Mouse (Mus musculus) hindbrain, embryonic 12.5 days (tissue): ENCODE data around the gene Txndc12. TPM values are rescaled to one million over a fixed set of nuclear protein-coding genes. Genes with fewer than 3 reads are reported as not detected.
A peak's percentile ranks its signal among the peaks of the same experiment; 100 is the strongest.

Source experiments
- ATAC-seq: fragments of 200-750 bp; cut with Nextera tagmentation; 2 replicates; pipeline ENCODE4 v1.8.0; 2017; ENCODE audit warnings: moderate TSS enrichment; ENCODE audit not compliant: low FRiP score
- H3K27ac ChIP-seq: fragments of 300-500 bp; sonication (generic); 2 replicates; pipeline ENCODE4 v1.5.1; 2016; ENCODE audit warnings: mild to moderate bottlenecking
- H3K27me3 ChIP-seq: fragments of 300-500 bp; sonication (generic); 2 replicates; pipeline ENCODE4 v1.6.1; 2016; ENCODE audit warnings: mild to moderate bottlenecking
- H3K36me3 ChIP-seq: fragments of 300-500 bp; sonication (generic); 2 replicates; pipeline ENCODE4 v1.6.1; 2016; ENCODE audit warnings: mild to moderate bottlenecking
- H3K4me1 ChIP-seq: fragments of 300-500 bp; sonication (generic); 2 replicates; pipeline ENCODE4 v1.6.1; 2016
- H3K4me2 ChIP-seq: fragments of 300-500 bp; sonication (generic); replicated peaks from 2 replicates; pipeline ENCODE4 v1.6.1; 2016; ENCODE audit warnings: mild to moderate bottlenecking
- H3K4me3 ChIP-seq: fragments of 300-500 bp; sonication (generic); 2 replicates; pipeline ENCODE4 v1.5.1; 2016; ENCODE audit warnings: mild to moderate bottlenecking
- H3K9ac ChIP-seq: fragments of 300-500 bp; sonication (generic); 2 replicates; pipeline ENCODE4 v1.6.1; 2016; ENCODE audit warnings: mild to moderate bottlenecking, moderate library complexity
- H3K9me3 ChIP-seq: fragments of 300-500 bp; sonication (generic); replicated peaks from 2 replicates; pipeline ENCODE4 v1.6.1; 2016; ENCODE audit warnings: mild to moderate bottlenecking
- WGBS: fragments of 180-500 bp; shearing (Covaris S2); methylation state at CpG from one replicate; pipeline ENCODE4 v1.1.7; 2016; 5-methylcytosine and 5-hydroxymethylcytosine counted together
- polyA plus RNA-seq: library from polyadenylated mRNA; unstranded; fragments of >200 nt; fragmentation: Nextera tagmentation; extraction: Ambion mirVana; gene quantifications from 2 replicates; pipeline ENCODE4 v1.2.1, GENCODE M21; 2016

The Txndc12 gene
- polyA plus RNA-seq, 1 experiment from 2014 or later = 97.2 TPM

DNA sequence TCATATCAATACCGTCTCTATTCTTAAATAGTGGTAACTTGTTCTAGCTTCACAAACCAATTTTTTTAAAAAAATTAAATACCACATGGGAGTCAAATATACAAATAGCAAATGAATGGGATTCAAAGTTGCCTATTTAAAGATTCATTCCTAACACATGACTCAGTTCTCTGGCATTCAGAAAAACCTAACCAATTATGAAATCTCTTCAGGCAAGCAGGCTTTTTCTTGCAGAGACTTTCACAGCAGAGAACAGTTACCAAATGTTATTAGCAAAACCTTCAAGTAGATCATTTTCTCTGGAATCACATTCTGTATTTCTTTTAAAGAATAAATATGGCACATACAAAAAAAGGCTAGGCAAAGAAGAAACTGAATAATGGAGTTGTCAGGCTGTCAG is 3.7 kb upstream of the Txndc12 start:
- no peak overlapping the region for H3K4me3 ChIP-seq
- H3K4me2 ChIP-seq = 0 out of 2 replicates have a peak overlapping the region, but pooled peaks have one; percentile 84
- H3K9ac ChIP-seq = no peak overlapping the region
- H3K27me3 ChIP-seq = no peaks in the 10 kb centered on the region
- no peak overlapping the region for H3K27ac ChIP-seq
- WGBS = 78% methylated on average over 1 of the region's 1 CpGs
- H3K36me3 ChIP-seq = peaks cover 27% of the 10 kb centered on the region
- H3K4me1 ChIP-seq = peaks cover 20% of the 10 kb centered on the region
- no peak for ATAC-seq
- no peaks in the 10 kb centered on the region for H3K9me3 ChIP-seq

DNA sequence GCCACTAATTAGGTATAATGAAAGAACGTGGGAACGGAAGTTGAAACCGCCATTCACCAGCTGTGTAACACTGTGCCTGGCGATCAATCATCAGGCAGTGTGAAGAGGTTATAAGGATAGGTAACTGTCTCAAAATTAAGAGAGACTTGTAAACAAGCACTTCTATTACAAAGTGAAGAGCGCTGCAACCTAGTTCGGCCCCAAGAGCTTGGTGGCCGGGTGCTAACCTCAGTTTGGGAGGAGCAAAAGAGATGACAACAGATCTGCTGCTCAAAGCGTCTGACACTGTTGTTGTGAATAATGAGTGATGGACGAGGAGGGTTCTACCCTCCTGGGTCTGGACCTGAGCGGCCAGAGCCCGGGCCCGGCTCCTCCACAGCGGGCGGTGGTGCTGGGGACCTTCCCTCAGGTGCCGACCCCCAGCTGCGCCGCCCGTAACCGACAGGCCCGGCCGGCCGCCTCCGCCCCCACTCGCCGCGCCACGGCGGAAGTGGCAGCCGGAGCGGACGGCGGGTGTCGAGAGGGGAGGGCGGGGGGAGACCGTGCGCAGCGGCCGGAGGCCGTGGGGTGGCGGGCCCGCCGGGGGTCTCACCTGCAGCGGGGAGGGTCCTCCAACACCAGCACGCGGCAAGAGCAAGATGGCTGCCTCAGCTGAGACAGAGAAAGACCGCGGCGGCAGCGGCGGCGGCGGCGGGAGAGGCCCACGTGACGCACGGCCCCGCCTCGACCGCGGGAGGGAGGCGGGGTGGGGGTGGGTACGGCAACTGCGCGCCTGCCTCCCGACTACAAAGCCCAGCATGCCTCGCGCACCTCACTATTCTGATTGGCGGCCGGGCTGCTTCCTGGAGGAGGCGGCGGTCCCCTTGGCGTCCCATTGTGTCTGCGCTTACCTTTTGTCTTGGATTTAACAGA is 1.2 kb upstream of the Txndc12 start, which contains the start of gene Btf3l4:
TSS of gene Btf3l4 (minus strand) at position 699 of the 912 bp plus-strand sequence.
- peak within 1 kb of the TSS; percentile 99 for H3K27ac ChIP-seq
- under 1% methylated on average over 55 of the region's 73 CpGs for WGBS
- no peaks in the 10 kb centered on the region for H3K9me3 ChIP-seq
- H3K4me2 ChIP-seq = peak within 1 kb of the TSS; percentile 84
- H3K36me3 ChIP-seq = peaks cover 14% of the 10 kb centered on the region
- peak; percentile 94 for ATAC-seq
- H3K27me3 ChIP-seq = no peaks in the 10 kb centered on the region
- H3K9ac ChIP-seq = peak within 1 kb of the TSS; percentile 97
- H3K4me3 ChIP-seq = peak within 1 kb of the TSS; percentile 88
- H3K4me1 ChIP-seq = peaks cover 32% of the 10 kb centered on the region

DNA sequence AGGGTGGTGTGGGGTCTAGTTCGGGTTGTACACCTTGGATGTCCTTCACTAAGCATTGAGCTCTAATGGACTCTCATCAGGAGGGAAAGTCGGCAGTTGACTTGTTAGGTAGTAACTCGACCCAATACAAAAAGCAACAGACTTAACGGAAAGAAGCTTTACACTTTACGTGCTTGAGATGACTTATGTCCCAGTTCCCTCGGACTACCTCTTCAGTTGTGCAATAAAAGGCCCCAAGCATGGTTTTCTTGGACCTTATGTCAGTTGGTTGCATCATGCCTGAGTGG is 630 bp upstream of the Txndc12 start:
- ATAC-seq = no peak
- Histone ChIP-seq H3K4me1 (peaks cover 32% of the 10 kb centered on the region), H3K9ac (peak overlapping the region; percentile 97), H3K27me3 (no peaks in the 10 kb centered on the region), H3K27ac (peak overlapping the region; percentile 99), H3K36me3 (peaks cover 17% of the 10 kb centered on the region), H3K4me3 (peak overlapping the region; percentile 88), H3K4me2 (peak overlapping the region; percentile 84), H3K9me3 (no peaks in the 10 kb centered on the region)
- WGBS = 0% methylated on average over 6 of the region's 6 CpGs

DNA sequence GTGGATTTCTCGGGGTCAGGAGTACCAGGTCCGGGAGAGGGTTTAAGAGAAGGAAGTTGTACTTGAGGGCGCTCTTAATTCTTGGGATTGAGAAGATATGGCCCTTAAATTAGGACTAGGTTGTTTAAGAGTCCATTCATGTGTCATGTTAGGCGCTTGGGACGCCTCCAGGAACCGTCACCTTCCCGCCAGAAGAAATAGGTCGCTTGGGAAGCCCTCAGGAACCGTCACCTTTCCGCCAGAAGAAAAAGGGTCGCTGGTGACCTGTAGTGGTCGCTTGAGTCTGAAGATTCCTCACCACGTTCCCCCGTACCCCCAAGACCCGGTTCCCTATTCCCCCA is 540 bp downstream of the Txndc12 start:
- under 1% methylated on average over 15 of the region's 15 CpGs for WGBS
- no peaks in the 10 kb centered on the region for H3K27me3 ChIP-seq
- H3K9ac ChIP-seq = peak overlapping the region; percentile 72
- H3K36me3 ChIP-seq = peaks cover 9% of the 10 kb centered on the region
- H3K4me2 ChIP-seq = peak overlapping the region; percentile 84
- H3K9me3 ChIP-seq = no peaks in the 10 kb centered on the region
- no peak for ATAC-seq
- H3K4me1 ChIP-seq = peaks cover 32% of the 10 kb centered on the region
- peak overlapping the region; percentile 99 for H3K27ac ChIP-seq
- peak overlapping the region; percentile 88 for H3K4me3 ChIP-seq

- H3K27me3 ChIP-seq = no peaks in the 10 kb centered on the region
- peak overlapping the region; percentile 72 for H3K9ac ChIP-seq
- H3K4me2 ChIP-seq = peak overlapping the region; percentile 84
- WGBS = 73% methylated on average over 3 of the region's 3 CpGs
- H3K9me3 ChIP-seq = no peaks in the 10 kb centered on the region
- H3K4me3 ChIP-seq = peak overlapping the region; percentile 88
- peaks cover 4% of the 10 kb centered on the region; the same call in 1 of the 2 replicates for H3K36me3 ChIP-seq
- peak overlapping the region; percentile 99; the same call in 1 of the 2 replicates for H3K27ac ChIP-seq
- H3K4me1 ChIP-seq = peaks cover 32% of the 10 kb centered on the region
- no peak for ATAC-seq
Observed at GRCm38 (mm10) chr4:108835496-108835895, 1.1 kb downstream of the Txndc12 start.

- no peak overlapping the region for H3K4me2 ChIP-seq
- no peaks in the 10 kb centered on the region for H3K9me3 ChIP-seq
- 92% methylated on average over 4 of the region's 4 CpGs for WGBS
- no peak for ATAC-seq
- peaks cover 18% of the 10 kb centered on the region for H3K4me1 ChIP-seq
- H3K9ac ChIP-seq = no peak overlapping the region
- peaks cover 4% of the 10 kb centered on the region; the same call in 1 of the 2 replicates for H3K36me3 ChIP-seq
- no peak overlapping the region for H3K27ac ChIP-seq
- H3K4me3 ChIP-seq = no peak overlapping the region
- H3K27me3 ChIP-seq = no peaks in the 10 kb centered on the region
Observed at GRCm38 (mm10) chr4:108838031-108838430, 3.6 kb downstream of the Txndc12 start.

DNA sequence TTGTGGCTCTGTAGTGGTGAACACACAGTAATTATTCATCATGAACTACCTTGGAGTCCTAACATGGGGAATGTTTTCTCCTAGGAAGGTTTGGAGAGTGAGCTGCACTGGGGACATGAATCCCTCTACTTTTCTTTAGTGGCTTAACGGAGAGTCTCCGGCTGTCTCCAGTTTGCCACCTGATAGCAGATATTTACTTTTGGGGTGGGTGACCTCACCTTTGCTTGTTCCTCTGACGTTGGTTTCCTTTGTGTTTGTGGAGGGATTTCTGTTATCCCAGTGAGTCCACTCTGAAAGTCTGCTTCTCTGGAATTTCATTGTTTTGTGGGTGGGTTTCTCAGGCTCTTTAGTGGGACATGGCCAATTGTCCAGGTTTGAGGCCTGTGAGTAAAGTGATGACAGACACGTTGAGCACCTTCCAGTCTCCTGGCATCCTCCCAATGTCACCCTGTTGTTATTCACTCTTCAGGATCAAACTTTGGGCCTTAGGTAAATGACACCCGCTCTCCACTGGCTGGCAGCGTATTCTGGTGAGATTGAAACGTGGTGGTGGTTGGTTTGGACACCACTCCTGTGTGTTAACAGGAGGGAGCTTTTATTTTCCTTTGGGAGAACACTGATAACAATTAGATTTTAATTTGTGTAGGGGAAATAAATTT is 7.6 kb downstream of the Txndc12 start:
- 92% methylated on average over 7 of the region's 7 CpGs for WGBS
- Histone ChIP-seq H3K9me3 (no peaks in the 10 kb centered on the region), H3K27ac (no peak overlapping the region), H3K9ac (no peak overlapping the region), H3K36me3 (peaks cover 4% of the 10 kb centered on the region; the same call in 1 of the 2 replicates), H3K4me3 (no peak overlapping the region), H3K4me2 (no peak overlapping the region), H3K4me1 (0 out of 2 replicates have a peak, but pooled peaks cover 1% of the 10 kb centered on the region), H3K27me3 (no peaks in the 10 kb centered on the region)
- ATAC-seq = no peak

DNA sequence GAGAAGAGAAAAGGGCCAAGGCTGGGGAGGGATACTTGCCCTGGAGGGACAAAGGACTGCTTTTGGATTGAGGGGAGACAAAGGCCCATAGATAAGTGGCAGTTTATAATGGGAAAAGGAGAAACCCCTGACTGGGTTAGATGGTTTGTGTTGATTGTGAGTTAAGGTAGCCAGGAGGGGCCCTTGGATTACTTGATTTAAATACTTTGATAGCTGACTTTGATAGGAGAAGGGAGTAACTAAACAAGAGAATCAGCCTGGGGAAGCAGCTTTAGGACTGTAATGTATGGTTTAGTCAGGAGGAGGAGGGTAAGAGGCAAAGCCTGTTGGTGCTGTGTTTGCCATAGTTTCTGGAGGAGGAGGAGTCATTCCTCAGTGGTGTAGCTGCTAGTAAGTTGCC is 8.9 kb downstream of the Txndc12 start:
- no peaks in the 10 kb centered on the region for H3K9me3 ChIP-seq
- no peaks in the 10 kb centered on the region for H3K27me3 ChIP-seq
- no peak overlapping the region for H3K4me3 ChIP-seq
- H3K4me1 ChIP-seq = peaks cover 3% of the 10 kb centered on the region
- H3K27ac ChIP-seq = no peak overlapping the region
- no peak for ATAC-seq
- H3K9ac ChIP-seq = no peak overlapping the region
- H3K36me3 ChIP-seq = peaks cover 1% of the 10 kb centered on the region; the same call in 1 of the 2 replicates
- H3K4me2 ChIP-seq = no peak overlapping the region

DNA sequence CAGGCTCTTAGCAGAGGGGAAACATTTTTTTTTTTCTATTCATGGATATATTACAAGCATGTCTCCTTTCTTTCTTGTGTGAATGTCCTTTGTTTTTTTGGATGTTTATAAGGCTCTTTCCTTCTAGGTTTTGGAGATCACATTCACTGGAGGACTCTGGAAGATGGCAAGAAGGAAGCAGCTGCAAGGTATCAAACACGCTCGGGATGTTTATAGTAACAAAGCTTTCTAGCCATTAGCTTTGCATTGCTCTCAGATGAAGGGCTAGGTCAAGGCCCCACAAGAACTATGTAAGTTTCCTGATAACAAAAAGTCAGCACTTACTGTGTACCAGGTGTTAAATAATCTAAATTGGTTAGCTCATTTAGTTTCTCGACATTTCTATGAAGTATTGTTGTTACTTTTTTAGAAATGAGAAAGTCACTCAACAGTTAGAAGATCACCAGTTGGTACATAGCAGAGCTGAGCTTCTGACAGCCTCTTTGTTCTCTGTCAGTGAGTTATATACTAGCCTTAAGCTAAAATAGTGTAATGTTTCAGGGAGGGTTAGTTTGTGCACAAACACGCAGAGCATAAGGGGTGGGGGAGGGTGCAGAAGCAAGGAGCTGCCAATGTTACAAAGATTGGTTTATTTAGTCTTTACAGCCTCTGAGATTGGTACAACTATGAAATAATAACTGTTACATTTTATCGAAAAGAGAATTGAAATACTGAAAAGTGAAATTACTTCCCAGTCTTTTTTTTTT is 11.6 kb downstream of the Txndc12 start:
- Histone ChIP-seq H3K4me1 (peaks cover 21% of the 10 kb centered on the region), H3K4me3 (no peak overlapping the region), H3K27ac (no peak overlapping the region), H3K9me3 (no peaks in the 10 kb centered on the region), H3K9ac (no peak overlapping the region), H3K27me3 (no peaks in the 10 kb centered on the region), H3K4me2 (no peak overlapping the region), H3K36me3 (no peaks in the 10 kb centered on the region)
- 91% methylated on average over 5 of the region's 5 CpGs for whole genome bisulfite sequencing
- ATAC-seq = no peak

- Histone ChIP-seq H3K4me1 (peaks cover 21% of the 10 kb centered on the region), H3K9ac (peak within 1 kb of the TSS; percentile 87), H3K27ac (peak within 1 kb of the TSS; percentile 89), H3K9me3 (no peaks in the 10 kb centered on the region), H3K27me3 (no peaks in the 10 kb centered on the region), H3K36me3 (no peaks in the 10 kb centered on the region), H3K4me3 (peak within 1 kb of the TSS; percentile 97), H3K4me2 (peak within 1 kb of the TSS; percentile 98)
- peak; percentile 87 for ATAC-seq
- under 1% methylated on average over 76 of the region's 77 CpGs for WGBS
Observed at GRCm38 (mm10) chr4:108847715-108848504, 13.5 kb downstream of the Txndc12 start, which contains the start of gene Kti12. Kti12 (plus strand) TSS chr4:108847785.

- H3K36me3 ChIP-seq = peaks cover 5% of the 10 kb centered on the region
- peak; percentile 45; the same call in 1 of the 2 replicates for ATAC-seq
- 10% methylated on average over 20 of the region's 20 CpGs for WGBS
- H3K4me3 ChIP-seq = peak within 1 kb of the TSS; percentile 97
- H3K4me2 ChIP-seq = peak within 1 kb of the TSS; percentile 98
- peaks cover 21% of the 10 kb centered on the region for H3K4me1 ChIP-seq
- H3K27ac ChIP-seq = peak within 1 kb of the TSS; percentile 89
- peak within 1 kb of the TSS; percentile 87 for H3K9ac ChIP-seq
- no peaks in the 10 kb centered on the region for H3K27me3 ChIP-seq
- H3K9me3 ChIP-seq = no peaks in the 10 kb centered on the region
Observed at GRCm38 (mm10) chr4:108848505-108848848, 14.1 kb downstream of the Txndc12 start, which contains the start of gene A730015C16Rik. A730015C16Rik (minus strand) TSS chr4:108848619.
